Mouse (Mus musculus) heart, embryonic 14.5 days (tissue): ENCODE measurements at regions not wholly inside any gene's neighbourhood (a gene's known extent, or its start where the extent isn't known, plus 50 kb on each side); places are given as distances from the start of the nearest gene placed in this dataset.

Experiments
- ATAC-seq: fragments of 200-750 bp; cut with Nextera tagmentation; 2 replicates; pipeline ENCODE4 v1.8.0; 2017; ENCODE audit warnings: low read depth, moderate TSS enrichment; ENCODE audit not compliant: insufficient number of reproducible peaks, insufficient read depth, low FRiP score
- H3K27ac ChIP-seq, 2 experiments: fragments of 200-500 bp in 1 of 2; fragments of 300-500 bp in 1 of 2; sonication (generic) in 1 of 2; replicated peaks in 1 of 2; 2 replicates each; pipeline ENCODE4 v1.5.1; 2012 to 2014; ENCODE audit warnings: low read depth in 2 of 2, low read length in 2 of 2, control low read depth in 1 of 2, mild to moderate bottlenecking in 1 of 2, mixed read lengths in 1 of 2; ENCODE audit not compliant: control insufficient read depth in 1 of 2, insufficient read depth in 1 of 2
- H3K27me3 ChIP-seq: fragments of 300-500 bp; sonication (generic); 2 replicates; pipeline ENCODE4 v1.6.1; 2014; ENCODE audit warnings: mild to moderate bottlenecking, low read length, control low read depth; ENCODE audit not compliant: control insufficient read depth, insufficient read depth
- H3K36me3 ChIP-seq: fragments of 300-500 bp; sonication (generic); 2 replicates; pipeline ENCODE4 v1.6.1; 2014; ENCODE audit warnings: mild to moderate bottlenecking, control low read depth, low read length, mixed read lengths; ENCODE audit not compliant: control insufficient read depth, insufficient read depth
- H3K4me1 ChIP-seq, 2 experiments: fragments of 200-500 bp in 1 of 2; fragments of 300-500 bp in 1 of 2; sonication (generic) in 1 of 2; 2 replicates each; pipeline ENCODE4 v1.6.1; 2012 to 2014; ENCODE audit warnings: low read length in 2 of 2, control low read depth in 1 of 2, mixed read lengths in 1 of 2; ENCODE audit not compliant: control insufficient read depth in 2 of 2, insufficient read depth in 2 of 2
- H3K4me2 ChIP-seq: fragments of 300-500 bp; sonication (generic); 2 replicates; pipeline ENCODE4 v1.6.1; 2014; ENCODE audit warnings: mild to moderate bottlenecking, low read length
- H3K4me3 ChIP-seq, 2 experiments: fragments of 200-500 bp in 1 of 2; fragments of 300-500 bp in 1 of 2; sonication (generic) in 1 of 2; 2 replicates each; pipeline ENCODE4 v1.5.1; 2012 to 2014; ENCODE audit warnings: low read length in 2 of 2, mild to moderate bottlenecking in 2 of 2, control low read depth in 1 of 2, low read depth in 1 of 2, moderate library complexity in 1 of 2; ENCODE audit not compliant: control insufficient read depth in 1 of 2, insufficient read depth in 1 of 2
- H3K9ac ChIP-seq: fragments of 300-500 bp; sonication (generic); 2 replicates; pipeline ENCODE4 v1.6.1; 2014; ENCODE audit warnings: mild to moderate bottlenecking, low read length
- H3K9me3 ChIP-seq: fragments of 300-500 bp; sonication (generic); 2 replicates; pipeline ENCODE4 v1.6.1; 2016; ENCODE audit warnings: low read length, control low read depth; ENCODE audit not compliant: control insufficient read depth
- WGBS: fragments of 180-500 bp; shearing (Covaris S2); extraction: QIAGEN DNeasy Blood & Tissue Kit; methylation state at CpG from one replicate; pipeline ENCODE4 v1.1.7; 2014; 5-methylcytosine and 5-hydroxymethylcytosine counted together

DNA sequence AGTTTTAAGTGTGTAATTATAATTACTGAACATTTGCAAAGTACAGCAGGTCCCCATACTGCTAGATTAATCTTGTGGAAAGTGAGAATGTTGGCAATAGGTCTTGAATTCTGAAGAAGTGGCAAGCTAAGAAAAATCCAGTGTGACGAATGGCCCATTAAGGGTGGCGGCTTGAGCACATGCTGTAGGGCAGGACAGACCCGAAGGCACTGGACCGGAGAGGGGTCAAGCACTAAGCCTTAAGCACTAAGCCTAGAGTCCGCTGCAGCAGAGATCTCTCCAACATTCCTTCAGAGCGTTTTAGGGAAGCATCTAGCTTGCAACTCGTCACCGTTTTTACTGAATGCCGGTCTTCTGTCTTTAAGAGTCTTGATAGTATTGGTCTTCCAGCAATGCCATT, 105.6 kb downstream of the Aldh8a1 start:
- H3K4me1 ChIP-seq: peaks cover 2 to 6% of the 10 kb centered on the region in 2 experiments; a peak in 1 of 4 replicates
- ATAC-seq: no peak
- no peak overlapping the region for H3K9ac ChIP-seq
- H3K27ac ChIP-seq: no peak overlapping the region
- H3K27me3 ChIP-seq: no peaks in the 10 kb centered on the region
- no peak overlapping the region for H3K4me3 ChIP-seq
- no peaks in the 10 kb centered on the region for H3K36me3 ChIP-seq
- no peaks in the 10 kb centered on the region for H3K9me3 ChIP-seq
- no peak overlapping the region for H3K4me2 ChIP-seq
- WGBS: 91% methylated on average over 9 of the region's 9 CpGs

DNA sequence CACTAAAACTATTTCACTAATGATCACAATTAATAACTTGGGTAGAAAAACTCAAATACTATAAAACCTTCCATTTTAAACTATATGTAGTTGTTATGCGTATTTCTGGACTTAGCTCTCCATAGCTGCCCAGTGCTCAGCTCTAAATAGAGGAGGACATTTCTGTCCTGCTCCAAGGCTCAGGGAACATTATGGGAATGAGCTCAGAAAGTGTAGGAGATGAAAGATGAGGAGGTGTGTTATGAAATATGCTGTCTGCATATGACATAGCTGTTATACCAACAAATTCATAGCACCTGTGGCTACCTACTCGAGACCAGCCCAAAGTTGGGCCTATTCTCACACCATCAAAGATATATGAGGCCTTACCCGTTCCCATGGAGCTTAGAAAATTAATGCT, 106.3 kb downstream of the Aldh8a1 start:
- Histone ChIP-seq H3K4me3 (no peak overlapping the region), H3K27ac (no peak overlapping the region), H3K4me1 (peaks cover 2 to 6% of the 10 kb centered on the region in 2 experiments; a peak in 1 of 4 replicates), H3K36me3 (no peaks in the 10 kb centered on the region), H3K27me3 (no peaks in the 10 kb centered on the region), H3K4me2 (no peak overlapping the region), H3K9me3 (no peaks in the 10 kb centered on the region), H3K9ac (no peak overlapping the region)
- no peak for ATAC-seq
- WGBS: 89% methylated on average over 3 of the region's 3 CpGs

DNA sequence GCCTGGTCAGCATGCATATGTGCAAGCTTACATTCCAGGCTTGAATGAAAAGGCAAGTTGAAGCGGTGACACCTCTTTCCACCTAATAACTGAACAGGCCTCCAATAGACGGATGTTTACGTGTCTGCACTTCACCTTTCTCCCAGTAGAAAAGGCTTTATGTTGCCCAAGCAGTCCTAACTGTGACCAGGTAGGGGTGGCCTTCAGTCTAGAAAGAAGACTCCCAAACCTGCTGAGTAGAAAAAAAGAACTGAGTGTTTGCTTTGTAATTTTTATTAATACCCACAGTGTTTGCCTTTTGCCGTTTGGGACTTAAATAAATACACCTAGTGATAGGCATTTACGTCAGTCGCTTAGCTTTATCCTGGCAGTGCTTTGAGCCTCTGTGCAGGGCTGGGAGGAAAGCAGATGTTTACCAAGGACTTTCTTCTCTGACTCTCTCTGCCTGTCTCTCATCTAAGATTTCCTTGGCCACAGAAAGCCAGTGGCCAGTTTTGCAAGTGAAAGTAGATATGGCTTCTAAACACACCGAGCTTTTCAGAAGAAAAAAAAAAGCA, 104.5 kb upstream of the 1700020N01Rik start:
- H3K36me3 ChIP-seq: no peaks in the 10 kb centered on the region
- no peaks in the 10 kb centered on the region for H3K27me3 ChIP-seq
- no peak overlapping the region for H3K4me3 ChIP-seq
- 0 out of 4 replicates have a peak, but pooled peaks cover 2 to 6% of the 10 kb centered on the region in 2 experiments for H3K4me1 ChIP-seq
- ATAC-seq: no peak
- no peaks in the 10 kb centered on the region for H3K9me3 ChIP-seq
- 75% methylated on average over 7 of the region's 7 CpGs for WGBS
- no peak overlapping the region for H3K27ac ChIP-seq
- no peak overlapping the region for H3K4me2 ChIP-seq
- H3K9ac ChIP-seq: no peak overlapping the region

DNA sequence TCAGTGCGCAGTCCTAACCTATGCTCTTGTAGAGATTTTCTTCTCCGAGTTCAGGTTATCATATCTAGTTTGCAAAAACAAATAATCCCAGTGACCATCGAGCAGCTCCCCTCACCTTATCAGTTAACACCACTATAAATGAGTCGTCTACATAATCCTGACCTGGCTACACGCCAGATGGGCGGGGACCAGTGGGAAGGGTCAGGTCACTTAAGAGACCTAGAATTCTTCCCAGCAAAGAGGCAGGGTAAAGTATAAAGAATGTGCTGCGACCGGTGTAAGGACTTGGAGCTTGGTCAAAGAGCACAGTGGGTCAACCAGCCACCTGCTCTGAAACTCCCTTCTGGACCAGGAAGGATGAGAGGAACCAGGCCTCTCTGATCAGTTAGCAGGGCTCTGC, 102.0 kb upstream of the 1700020N01Rik start:
- Histone ChIP-seq H3K27me3 (no peaks in the 10 kb centered on the region), H3K4me2 (no peak overlapping the region), H3K9me3 (no peaks in the 10 kb centered on the region), H3K27ac (no peak overlapping the region), H3K36me3 (no peaks in the 10 kb centered on the region), H3K4me3 (no peak overlapping the region), H3K9ac (no peak overlapping the region), H3K4me1 (0 out of 4 replicates have a peak, but pooled peaks cover 2 to 6% of the 10 kb centered on the region in 2 experiments)
- ATAC-seq: no peak
- 43% methylated on average over 8 of the region's 8 CpGs for WGBS

DNA sequence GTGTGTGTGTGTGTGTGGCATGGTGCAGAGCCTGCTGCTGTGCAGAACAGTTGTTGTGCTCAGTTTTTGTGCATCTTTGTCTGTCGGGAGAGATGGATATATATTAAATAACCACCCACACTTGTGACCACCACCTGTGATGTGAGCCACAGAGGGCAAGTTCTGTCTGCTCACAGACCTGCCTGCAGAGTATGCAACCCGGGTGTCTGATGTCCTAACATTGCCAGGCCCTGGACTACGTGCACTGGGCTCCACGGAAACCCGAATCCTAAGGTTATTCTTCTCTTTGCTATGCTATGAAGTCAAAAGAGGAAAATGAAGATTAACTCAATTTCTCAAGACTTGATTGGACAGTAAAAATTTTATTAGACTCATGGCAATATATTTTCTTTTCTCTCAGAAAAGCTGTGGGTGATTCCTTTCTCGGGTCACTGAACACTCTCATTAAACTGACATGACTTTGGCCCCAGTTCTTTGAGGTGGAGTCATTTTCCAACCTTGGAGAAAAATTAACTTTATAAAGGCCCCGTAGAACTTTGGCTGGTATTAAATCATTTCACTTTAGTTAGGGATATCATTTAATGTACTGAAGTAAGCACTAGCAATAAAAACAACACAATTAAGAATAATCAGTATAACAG, 100.6 kb upstream of the 1700020N01Rik start:
- Histone ChIP-seq H3K27me3 (no peaks in the 10 kb centered on the region), H3K9ac (no peak overlapping the region), H3K9me3 (no peaks in the 10 kb centered on the region), H3K27ac (no peak overlapping the region), H3K36me3 (no peaks in the 10 kb centered on the region), H3K4me3 (no peak overlapping the region), H3K4me2 (no peak overlapping the region), H3K4me1 (0 out of 4 replicates have a peak, but pooled peaks cover 0 to 2% of the 10 kb centered on the region in 2 experiments)
- ATAC-seq: no peak
- 88% methylated on average over 7 of the region's 7 CpGs for WGBS

DNA sequence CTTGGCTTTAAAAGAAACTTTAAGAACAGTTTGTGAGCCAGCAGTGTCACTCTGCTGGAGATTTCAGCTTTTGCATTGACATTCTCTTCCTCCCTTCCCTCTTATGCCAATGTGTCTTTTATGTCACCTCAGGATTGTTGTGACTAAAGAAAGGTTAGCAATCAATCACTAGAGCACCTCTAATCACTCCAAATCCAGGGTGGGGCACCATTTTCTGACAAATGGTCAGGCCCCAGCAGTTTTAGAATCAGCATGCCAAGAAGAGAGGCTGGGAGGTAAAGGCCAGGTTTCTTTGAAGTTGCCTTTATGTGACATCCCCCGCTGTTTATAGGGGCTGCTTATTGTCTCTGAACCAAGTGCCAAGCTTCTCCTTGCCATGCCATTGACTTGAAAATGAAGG, 98.4 kb upstream of the 1700020N01Rik start:
- no peak overlapping the region for H3K4me2 ChIP-seq
- no peak for ATAC-seq
- 43% methylated on average over 1 of the region's 1 CpGs for WGBS
- H3K36me3 ChIP-seq: no peaks in the 10 kb centered on the region
- no peaks in the 10 kb centered on the region for H3K9me3 ChIP-seq
- H3K27me3 ChIP-seq: no peaks in the 10 kb centered on the region
- H3K4me1 ChIP-seq: 0 out of 4 replicates have a peak, but pooled peaks cover 0 to 2% of the 10 kb centered on the region in 2 experiments
- H3K9ac ChIP-seq: no peak overlapping the region
- no peak overlapping the region for H3K27ac ChIP-seq
- no peak overlapping the region for H3K4me3 ChIP-seq

DNA sequence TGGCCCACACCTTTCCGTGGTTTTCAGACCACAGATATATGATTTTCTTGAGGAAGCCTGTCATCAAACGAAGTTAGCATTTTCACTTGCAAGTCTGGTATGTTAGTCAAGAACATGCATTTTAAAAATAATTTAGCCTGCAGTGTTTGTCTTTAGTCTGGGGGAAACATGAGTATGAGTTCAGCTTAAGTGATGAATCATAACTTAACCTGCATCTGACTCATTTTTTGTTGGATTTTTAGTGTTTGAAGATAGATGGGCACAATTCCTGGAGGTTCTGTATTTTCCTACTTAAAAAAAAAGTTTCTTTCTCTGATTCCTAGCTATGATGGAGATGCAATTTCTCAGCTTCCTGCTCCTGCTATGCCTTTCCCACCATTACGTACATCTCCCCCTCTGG, 95.8 kb upstream of the 1700020N01Rik start:
- 83% methylated on average over 3 of the region's 3 CpGs for WGBS
- no peaks in the 10 kb centered on the region for H3K27me3 ChIP-seq

DNA sequence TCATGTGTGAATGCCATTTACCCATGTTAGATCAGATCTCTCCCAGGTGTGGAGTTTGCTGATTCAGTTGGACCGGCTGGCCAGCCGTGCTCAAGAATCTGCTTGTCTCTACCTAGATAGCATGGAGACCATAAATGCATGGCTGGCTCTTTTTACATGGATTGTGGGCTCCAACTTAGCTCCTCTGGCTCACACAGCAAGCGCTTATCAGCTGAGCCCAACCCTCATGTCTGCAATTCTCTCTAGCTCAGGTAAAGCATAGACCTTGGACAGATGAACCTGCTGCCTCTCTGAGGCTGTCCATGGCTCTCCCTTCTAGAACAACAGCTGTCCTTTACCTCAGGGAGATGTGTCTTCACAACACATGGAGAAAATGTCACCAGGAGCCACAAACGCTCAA, 94.8 kb upstream of the 1700020N01Rik start:
- Histone ChIP-seq H3K27ac (no peak overlapping the region), H3K27me3 (no peaks in the 10 kb centered on the region), H3K36me3 (no peaks in the 10 kb centered on the region), H3K9me3 (no peaks in the 10 kb centered on the region), H3K4me1 (no peaks in the 10 kb centered on the region), H3K4me3 (no peak overlapping the region), H3K9ac (no peak overlapping the region), H3K4me2 (no peak overlapping the region)
- WGBS: 84% methylated on average over 4 of the region's 4 CpGs
- ATAC-seq: no peak

More for the DNA sequence above, 95.8 kb upstream of the 1700020N01Rik start:
- H3K27ac ChIP-seq: no peak overlapping the region
- H3K4me3 ChIP-seq: no peak overlapping the region
- no peak for ATAC-seq
- no peaks in the 10 kb centered on the region for H3K36me3 ChIP-seq
- no peaks in the 10 kb centered on the region for H3K4me1 ChIP-seq
- no peak overlapping the region for H3K9ac ChIP-seq
- H3K4me2 ChIP-seq: no peak overlapping the region
- no peaks in the 10 kb centered on the region for H3K9me3 ChIP-seq
